Mouse (Mus musculus) lung, adult 2 months (tissue): ENCODE results near the gene Magi1.

Experiments used
- CTCF ChIP-seq: fragments of 200-500 bp; IDR thresholded peaks from 2 replicates; pipeline ENCODE4 v1.5.1; 2011; ENCODE audit warnings: mild to moderate bottlenecking, low read length, control low read depth; ENCODE audit not compliant: insufficient read depth
- POLR2A ChIP-seq: fragments of 200-500 bp; IDR thresholded peaks from 2 replicates; pipeline ENCODE4 v1.6.1; 2011; ENCODE audit warnings: low read depth, mild to moderate bottlenecking, control low read depth, low read length, borderline replicate concordance; ENCODE audit errors: extremely low read depth

DNA sequence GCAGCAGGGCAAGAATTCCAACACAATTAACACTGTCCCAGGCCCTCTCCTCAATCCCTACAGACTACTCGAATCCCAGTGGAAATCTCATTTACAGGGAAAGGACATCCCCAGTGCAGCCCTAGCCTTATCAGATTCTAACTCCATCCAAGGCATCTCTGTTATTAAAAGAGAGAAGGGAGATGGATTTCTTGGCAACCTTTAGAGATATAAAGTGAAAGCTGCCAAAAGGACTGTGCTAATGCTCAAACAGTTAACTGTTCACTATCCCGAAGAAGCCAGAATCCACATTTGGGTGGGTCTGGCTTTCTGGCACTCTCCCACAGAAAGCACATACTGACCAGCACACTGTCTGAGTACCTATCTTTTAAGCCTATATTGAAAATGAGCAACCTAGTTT, 159.4 kb downstream of the Magi1 start:
- TF ChIP-seq CTCF (no peak), POLR2A (no peak)
